Mouse (Mus musculus): Measurements from ENCODE around the gene Vmn2r63. TPM values are rescaled to one million over a fixed set of nuclear protein-coding genes. Genes with fewer than 3 reads are reported as not detected.
"Not testable (repeated sequence)": the region's sequence is repeated elsewhere in the genome, so short reads cannot be mapped to it uniquely, and the experiment has no call there.

The Vmn2r63 gene
- not detected in 2 replicates for polyA plus RNA-seq (2012; rRNA removed)

DNA sequence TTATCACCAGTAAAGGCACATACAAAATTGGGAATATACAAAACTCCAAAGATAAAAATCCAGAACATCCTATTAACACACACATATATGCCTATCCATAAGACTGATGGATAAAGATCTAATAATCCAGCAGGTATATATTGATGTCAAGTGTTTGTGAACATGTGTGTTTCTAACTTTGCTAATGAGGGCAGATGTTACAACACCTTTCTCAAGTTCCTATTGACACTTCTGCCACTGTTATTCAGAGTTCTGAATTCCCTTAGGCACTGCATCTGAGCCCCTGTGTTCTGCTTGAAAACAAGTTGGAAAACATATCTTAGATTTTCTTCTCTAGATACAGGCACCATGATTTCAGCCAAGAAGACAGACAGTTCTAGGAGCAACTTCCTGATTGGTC lies at the start of gene Vmn2r63:
TSS of gene Vmn2r63 (minus strand) at position 101 of the 400 bp plus-strand sequence.
- DNase-seq; H3K4me3 ChIP-seq (replicated peaks; ENCODE audit: extremely low read depth, low read depth, low read length); H3K4me1 ChIP-seq (ENCODE audit: control insufficient read depth, insufficient read depth, low read length): not testable (repeated sequence)

DNA sequence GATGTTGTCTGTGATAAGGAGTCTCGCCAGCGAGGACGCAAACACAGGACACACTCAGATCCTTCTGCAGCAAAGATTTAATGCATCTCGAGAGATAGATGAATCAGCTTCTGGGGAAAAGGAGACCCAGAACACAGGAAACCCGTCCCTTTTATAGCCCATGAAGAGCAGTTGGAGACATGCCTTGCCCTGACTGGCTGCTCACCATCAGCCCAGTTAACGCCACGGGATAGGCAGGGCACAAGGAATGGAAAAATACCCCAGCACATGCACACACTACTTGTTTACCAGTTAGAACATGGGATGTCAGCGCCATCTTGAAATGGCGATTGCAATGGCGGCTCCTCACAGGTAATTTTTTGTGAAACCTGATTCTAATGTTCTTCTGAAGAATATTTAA lies 47.1 kb upstream of the Vmn2r63 start:
- no peak for DNase-seq
- no peak for TF ChIP-seq CTCF (IDR thresholded peaks at IDR 0.05; ENCODE audit: insufficient read depth, low read length)
- TF ChIP-seq POLR2A (IDR thresholded peaks at IDR 0.05; ENCODE audit: borderline replicate concordance, extremely low read depth, low read depth, low read length) = no peak
- WGBS = 83% methylated on average over 10 of the region's 10 CpGs
- no peak overlapping the region for H3K4me3 ChIP-seq (replicated peaks; ENCODE audit: extremely low read depth, low read depth, low read length)
- no peaks in the 10 kb centered on the region for H3K4me1 ChIP-seq (ENCODE audit: control insufficient read depth, insufficient read depth, low read length)

DNA sequence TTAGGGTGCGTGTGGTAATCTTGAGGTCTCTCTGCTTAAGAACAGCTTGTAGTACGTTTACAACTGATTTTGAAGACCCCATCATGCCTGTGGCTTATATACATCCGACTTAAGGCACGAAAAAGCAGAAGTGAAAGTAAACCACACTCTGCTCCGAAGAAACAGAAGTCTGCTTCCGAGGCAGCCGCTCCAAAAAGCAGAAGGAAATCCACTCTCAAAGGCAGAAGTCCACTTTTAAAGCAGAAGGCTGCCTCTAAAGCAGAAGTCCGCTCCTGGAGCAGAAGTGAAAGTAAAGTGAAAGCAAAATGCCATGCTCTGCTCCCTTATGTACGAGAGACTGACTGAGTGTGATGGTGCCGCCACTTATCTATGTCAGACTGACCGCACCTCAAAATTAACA lies 46.5 kb upstream of the Vmn2r63 start:
- TF ChIP-seq POLR2A (IDR thresholded peaks at IDR 0.05; ENCODE audit: borderline replicate concordance, extremely low read depth, low read depth, low read length) (no peak), CTCF (IDR thresholded peaks at IDR 0.05; ENCODE audit: insufficient read depth, low read length) (no peak)
- WGBS = 74% methylated on average over 11 of the region's 11 CpGs

DNA sequence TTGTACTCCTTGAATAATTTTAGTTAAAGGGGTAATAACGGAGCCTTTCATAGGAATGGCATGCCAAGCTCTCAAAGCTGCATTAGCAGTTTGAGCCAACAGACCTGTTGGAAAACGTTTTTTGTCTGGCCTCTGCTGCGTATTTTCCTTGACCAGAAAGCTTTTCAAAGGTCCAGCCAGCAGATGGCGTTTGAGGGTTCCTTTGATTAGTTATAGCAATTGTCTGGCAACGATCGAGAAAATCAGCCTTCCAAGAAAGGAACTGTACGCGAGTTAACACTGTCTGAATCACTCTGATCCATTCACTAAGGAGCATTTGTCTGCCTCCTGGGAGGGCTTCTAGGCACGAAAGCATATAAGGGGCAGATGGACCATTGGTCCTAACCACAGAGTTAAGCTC lies 31.6 kb upstream of the Vmn2r63 start:
- DNase-seq = no peak
- no peak for TF ChIP-seq CTCF (IDR thresholded peaks at IDR 0.05; ENCODE audit: insufficient read depth, low read length)
- TF ChIP-seq POLR2A (IDR thresholded peaks at IDR 0.05; ENCODE audit: borderline replicate concordance, extremely low read depth, low read depth, low read length) = no peak
- Histone ChIP-seq H3K4me3 (replicated peaks; ENCODE audit: extremely low read depth, low read depth, low read length) (no peak overlapping the region), H3K4me1 (ENCODE audit: control insufficient read depth, insufficient read depth, low read length) (no peaks in the 10 kb centered on the region)
- WGBS = 66% methylated on average over 9 of the region's 9 CpGs

More for the DNA sequence above, 46.5 kb upstream of the Vmn2r63 start:
- Histone ChIP-seq H3K4me3 (replicated peaks; ENCODE audit: extremely low read depth, low read depth, low read length) (no peak overlapping the region), H3K4me1 (ENCODE audit: control insufficient read depth, insufficient read depth, low read length) (no peaks in the 10 kb centered on the region)
- no peak for DNase-seq

DNA sequence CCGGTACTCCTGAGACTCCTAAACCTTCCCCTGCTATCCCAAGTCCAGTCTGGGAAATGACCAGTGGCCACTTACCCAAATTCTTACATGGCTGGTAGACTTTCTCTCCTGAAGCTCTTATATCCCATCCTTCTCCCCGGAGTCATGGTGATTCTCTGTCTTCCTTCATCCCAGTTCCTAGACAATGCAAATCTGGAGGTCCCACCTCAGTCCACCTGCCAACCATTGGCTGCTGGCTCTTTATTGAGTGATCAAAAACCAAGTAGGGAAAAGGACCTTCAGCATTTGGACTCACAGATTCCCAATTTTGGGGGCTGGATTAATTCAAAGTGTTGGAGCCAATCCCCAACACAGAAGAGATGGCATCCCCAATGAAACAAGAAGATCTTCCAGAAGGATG lies 35.6 kb downstream of the Vmn2r63 start:
- DNase-seq; H3K4me3 ChIP-seq (replicated peaks; ENCODE audit: extremely low read depth, low read depth, low read length); H3K4me1 ChIP-seq (ENCODE audit: control insufficient read depth, insufficient read depth, low read length): not testable (repeated sequence)
- 78% methylated on average over 2 of the region's 2 CpGs for WGBS

DNA sequence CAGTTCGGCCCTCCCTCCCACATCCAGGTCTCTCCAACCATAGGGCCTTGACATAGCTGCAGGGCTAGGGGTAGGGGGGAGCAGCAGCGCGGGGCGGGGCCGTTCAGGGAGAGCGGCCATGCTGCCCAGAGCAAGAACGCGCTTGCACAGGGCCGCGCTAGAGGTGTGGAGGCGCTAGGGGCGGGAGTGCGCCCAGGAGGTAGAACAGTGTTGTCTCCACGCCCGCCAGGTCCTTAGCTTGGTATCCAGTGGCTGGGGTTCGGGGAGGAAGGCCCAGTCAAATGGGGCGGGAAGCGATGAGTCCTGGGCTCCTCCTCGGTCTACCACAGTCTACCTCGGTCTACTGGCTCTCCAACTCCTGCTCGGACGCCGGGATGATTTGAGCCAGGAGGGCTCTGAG lies 55.5 kb downstream of the Vmn2r63 start:
- 42% methylated on average over 23 of the region's 23 CpGs for WGBS
- Histone ChIP-seq H3K4me3 (replicated peaks; ENCODE audit: extremely low read depth, low read depth, low read length) (no peak overlapping the region), H3K4me1 (ENCODE audit: control insufficient read depth, insufficient read depth, low read length) (no peaks in the 10 kb centered on the region)
- TF ChIP-seq POLR2A (IDR thresholded peaks at IDR 0.05; ENCODE audit: borderline replicate concordance, extremely low read depth, low read depth, low read length) (no peak), CTCF (IDR thresholded peaks at IDR 0.05; ENCODE audit: insufficient read depth, low read length) (no peak)
- no peak for DNase-seq

DNA sequence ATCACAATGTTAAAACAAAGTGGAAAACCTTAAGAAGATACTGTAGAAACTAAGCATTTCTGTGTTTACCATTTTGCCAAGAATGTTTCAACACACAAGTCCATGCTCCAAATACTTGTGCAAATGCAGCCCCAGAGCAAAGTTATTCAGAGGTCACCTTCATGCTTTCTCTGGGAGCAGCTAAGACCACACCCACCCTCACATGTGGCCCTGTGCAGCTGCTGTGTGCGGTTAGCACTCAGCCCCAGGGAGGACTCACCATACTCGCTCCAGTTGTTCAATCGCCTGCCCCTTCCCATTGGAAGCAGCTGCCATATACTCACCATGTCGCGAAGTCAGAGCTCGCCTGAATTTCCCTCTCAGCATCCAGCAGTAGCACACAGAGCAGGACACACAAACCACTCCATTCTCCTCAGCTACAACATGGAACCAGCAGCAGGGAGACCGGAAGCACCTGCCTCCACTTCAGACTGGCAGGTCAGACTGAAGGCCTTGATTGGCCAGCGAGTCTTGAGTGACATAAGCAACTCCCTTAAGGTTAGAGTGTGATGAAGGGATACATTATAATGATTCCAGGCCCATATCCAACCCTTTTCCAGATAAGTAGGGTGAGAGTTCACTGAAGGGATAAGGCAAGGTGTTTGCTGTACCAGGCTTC lies 66.7 kb downstream of the Vmn2r63 start, which contains the start of gene Gm2381:
TSS of gene Gm2381 (minus strand) at position 434 of the 658 bp plus-strand sequence.
- not testable (repeated sequence) for H3K4me3 ChIP-seq (replicated peaks; ENCODE audit: extremely low read depth, low read depth, low read length)
- 79% methylated on average over 8 of the region's 8 CpGs for WGBS

More for the DNA sequence above, 66.7 kb downstream of the Vmn2r63 start, which contains the start of gene Gm2381:
- not testable (repeated sequence) for H3K4me1 ChIP-seq (ENCODE audit: control insufficient read depth, insufficient read depth, low read length); DNase-seq

Other genes with a start within 250 kb of the Vmn2r63 start
- 0.33 and 0.46 TPM in 2 replicates for gene Zfp975, start 241.1 kb downstream of the Vmn2r63 start, polyA plus RNA-seq (2012; rRNA removed)
- not detected in 2 replicates for gene Gm17067, start 206.8 kb downstream of the Vmn2r63 start, polyA plus RNA-seq (2012; rRNA removed)
- gene Vmn2r62, start 140.3 kb downstream of the Vmn2r63 start, polyA plus RNA-seq (2012; rRNA removed) = not detected in 2 replicates
- not detected in 2 replicates for gene Gm2381, start 66.6 kb downstream of the Vmn2r63 start, polyA plus RNA-seq (2012; rRNA removed)
- gene Gm9268, start 84.9 kb upstream of the Vmn2r63 start, polyA plus RNA-seq (2012; rRNA removed) = not detected in 2 replicates
- not detected in 2 replicates for gene Zfp936, start 180.4 kb upstream of the Vmn2r63 start, polyA plus RNA-seq (2012; rRNA removed)